Mouse (Mus musculus): ENCODE measurements around the gene Olfr576. TPM values are rescaled to one million over a fixed set of nuclear protein-coding genes. Genes with fewer than 3 reads are reported as not detected.

The Olfr576 gene
- polyA plus RNA-seq, 1 experiment from 2014 or later: not detected

DNA sequence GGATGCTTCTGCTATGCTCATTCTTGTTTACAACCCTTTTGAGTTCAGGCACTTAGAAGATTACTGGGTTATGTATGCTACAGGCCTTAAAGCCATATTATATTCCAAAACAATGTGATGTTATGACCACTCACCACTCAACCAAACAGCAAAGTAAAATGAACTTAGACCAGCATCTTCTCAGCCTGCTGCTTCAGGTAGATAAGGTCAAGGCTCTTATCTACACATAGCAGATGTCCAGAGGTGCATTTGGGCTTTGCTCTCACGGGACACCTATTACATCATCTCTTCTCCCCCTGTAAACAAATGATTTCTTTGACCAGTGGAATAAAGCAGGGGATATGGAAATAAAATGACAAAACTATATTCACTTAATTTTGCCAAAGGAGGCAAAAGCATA lies 3.9 kb upstream of the Olfr576 start, which contains the start of gene Olfr575:
Olfr575 (minus strand) TSS at position 183 of the 400 bp plus-strand sequence.
- no peak within 1 kb of the TSS for H3K9ac ChIP-seq
- H3K4me1 ChIP-seq: no peaks in the 10 kb centered on the region
- no peaks in the 10 kb centered on the region for H3K27me3 ChIP-seq
- no peaks in the 10 kb centered on the region for H3K36me3 ChIP-seq (ENCODE audit: poor library complexity, severe bottlenecking)
- 78% methylated on average over 1 of the region's 1 CpGs for WGBS
- no peak within 1 kb of the TSS for H3K27ac ChIP-seq
- no peak within 1 kb of the TSS for H3K4me3 ChIP-seq
- H3K4me2 ChIP-seq: no peak within 1 kb of the TSS
- H3K9me3 ChIP-seq (replicated peaks): no peaks in the 10 kb centered on the region
- ATAC-seq: no peak

DNA sequence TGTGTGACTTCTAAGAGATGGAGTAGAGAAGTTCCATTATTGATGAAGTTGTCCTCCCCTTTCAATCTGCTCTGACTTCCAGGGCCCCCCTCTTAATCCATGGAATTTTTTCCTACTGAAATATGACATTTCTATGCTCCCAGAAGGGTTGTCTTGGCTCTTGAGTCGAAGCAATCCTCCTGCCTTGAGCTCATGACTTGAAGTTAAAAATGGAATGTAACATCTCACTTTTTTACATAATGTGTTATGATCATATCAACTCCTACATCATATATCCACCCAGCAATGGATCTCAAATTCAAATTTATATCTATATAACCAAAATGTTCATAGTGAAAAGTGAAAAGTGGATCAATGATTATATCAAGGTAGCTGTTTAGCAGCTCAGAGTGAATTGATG lies 11.9 kb downstream of the Olfr576 start:
- Histone ChIP-seq H3K9me3 (replicated peaks) (no peaks in the 10 kb centered on the region), H3K4me1 (no peaks in the 10 kb centered on the region), H3K27me3 (no peaks in the 10 kb centered on the region), H3K9ac (no peak overlapping the region), H3K4me2 (no peak overlapping the region), H3K27ac (no peak overlapping the region), H3K36me3 (ENCODE audit: poor library complexity, severe bottlenecking) (no peaks in the 10 kb centered on the region), H3K4me3 (no peak overlapping the region)
- 48% methylated on average over 1 of the region's 1 CpGs for WGBS
- ATAC-seq: no peak

- H3K36me3 ChIP-seq (ENCODE audit: poor library complexity, severe bottlenecking): no peaks in the 10 kb centered on the region
- 92% methylated on average over 2 of the region's 2 CpGs for WGBS
- ATAC-seq: no peak
- H3K27me3 ChIP-seq: no peaks in the 10 kb centered on the region
- H3K4me1 ChIP-seq: no peaks in the 10 kb centered on the region
- no peak within 1 kb of the TSS for H3K27ac ChIP-seq
- H3K9ac ChIP-seq: no peak within 1 kb of the TSS
- H3K4me3 ChIP-seq: no peak within 1 kb of the TSS
- no peaks in the 10 kb centered on the region for H3K9me3 ChIP-seq (replicated peaks)
- no peak within 1 kb of the TSS for H3K4me2 ChIP-seq
Observed at GRCm38 (mm10) chr7:102975843-102976242, 13.4 kb downstream of the Olfr576 start, which contains the start of gene Olfr577. TSS of gene Olfr577 (minus strand) at chr7:102975943.

GRCm38 (mm10) chr7:102989224-102989623 lies 26.8 kb downstream of the Olfr576 start, which contains the start of gene Olfr578:
TSS of gene Olfr578 (minus strand) at chr7:102989324.
- H3K4me1 ChIP-seq: no peaks in the 10 kb centered on the region
- no peak within 1 kb of the TSS for H3K4me3 ChIP-seq
- H3K27ac ChIP-seq: no peak within 1 kb of the TSS
- no peaks in the 10 kb centered on the region for H3K27me3 ChIP-seq
- no peaks in the 10 kb centered on the region for H3K9me3 ChIP-seq (replicated peaks)
- H3K9ac ChIP-seq: no peak within 1 kb of the TSS
- WGBS: 78% methylated on average over 3 of the region's 3 CpGs
- H3K4me2 ChIP-seq: no peak within 1 kb of the TSS
- ATAC-seq: no peak
- H3K36me3 ChIP-seq (ENCODE audit: poor library complexity, severe bottlenecking): no peaks in the 10 kb centered on the region

Other genes with a start within 250 kb of the Olfr576 start
- gene Olfr33, start 243.6 kb upstream of the Olfr576 start, polyA plus RNA-seq (2015; fragmentation: Nextera tagmentation; extraction: Ambion mirVana): not detected in 2 replicates
- gene Olfr559, start 235.2 kb upstream of the Olfr576 start, polyA plus RNA-seq (2015; fragmentation: Nextera tagmentation; extraction: Ambion mirVana): not detected in 2 replicates
- not detected in 2 replicates for gene Olfr560, start 203.3 kb upstream of the Olfr576 start, polyA plus RNA-seq (2015; fragmentation: Nextera tagmentation; extraction: Ambion mirVana)
- gene Olfr78, start 203.2 kb upstream of the Olfr576 start, polyA plus RNA-seq (2015; fragmentation: Nextera tagmentation; extraction: Ambion mirVana): not detected in 2 replicates
- not detected in 2 replicates for gene Olfr561, start 191.4 kb upstream of the Olfr576 start, polyA plus RNA-seq (2015; fragmentation: Nextera tagmentation; extraction: Ambion mirVana)
- not detected in 2 replicates for gene Olfr564, start 159.2 kb upstream of the Olfr576 start, polyA plus RNA-seq (2015; fragmentation: Nextera tagmentation; extraction: Ambion mirVana)
- not detected in 2 replicates for gene Olfr566, start 103.9 kb upstream of the Olfr576 start, polyA plus RNA-seq (2015; fragmentation: Nextera tagmentation; extraction: Ambion mirVana)
- gene Olfr568, start 85.5 kb upstream of the Olfr576 start, polyA plus RNA-seq (2015; fragmentation: Nextera tagmentation; extraction: Ambion mirVana): not detected in 2 replicates
- not detected in 2 replicates for gene Olfr569, start 71.8 kb upstream of the Olfr576 start, polyA plus RNA-seq (2015; fragmentation: Nextera tagmentation; extraction: Ambion mirVana)
- gene Olfr570, start 68.1 kb upstream of the Olfr576 start, polyA plus RNA-seq (2015; fragmentation: Nextera tagmentation; extraction: Ambion mirVana): not detected in 2 replicates
- not detected in 2 replicates for gene Olfr571, start 45.1 kb upstream of the Olfr576 start, polyA plus RNA-seq (2015; fragmentation: Nextera tagmentation; extraction: Ambion mirVana)
- not detected in 2 replicates for gene Olfr572, start 38.3 kb upstream of the Olfr576 start, polyA plus RNA-seq (2015; fragmentation: Nextera tagmentation; extraction: Ambion mirVana)
- not detected in 2 replicates for gene Olfr573-ps1, start 20.1 kb upstream of the Olfr576 start, polyA plus RNA-seq (2015; fragmentation: Nextera tagmentation; extraction: Ambion mirVana)
- gene Olfr574, start 14.2 kb upstream of the Olfr576 start, polyA plus RNA-seq (2015; fragmentation: Nextera tagmentation; extraction: Ambion mirVana): not detected in 2 replicates
- gene Olfr575, start 3.9 kb upstream of the Olfr576 start, polyA plus RNA-seq (2015; fragmentation: Nextera tagmentation; extraction: Ambion mirVana): not detected in 2 replicates
- not detected in 2 replicates for gene Olfr577, start 13.3 kb downstream of the Olfr576 start, polyA plus RNA-seq (2015; fragmentation: Nextera tagmentation; extraction: Ambion mirVana)
- not detected in 2 replicates for gene Olfr578, start 26.7 kb downstream of the Olfr576 start, polyA plus RNA-seq (2015; fragmentation: Nextera tagmentation; extraction: Ambion mirVana)
- gene Olfr582, start 75.4 kb downstream of the Olfr576 start, polyA plus RNA-seq (2015; fragmentation: Nextera tagmentation; extraction: Ambion mirVana): not detected in 2 replicates
- not detected in 2 replicates for gene Olfr583, start 88.6 kb downstream of the Olfr576 start, polyA plus RNA-seq (2015; fragmentation: Nextera tagmentation; extraction: Ambion mirVana)
- gene Olfr584, start 119.2 kb downstream of the Olfr576 start, polyA plus RNA-seq (2015; fragmentation: Nextera tagmentation; extraction: Ambion mirVana): not detected in 2 replicates
- gene Olfr585, start 135.1 kb downstream of the Olfr576 start, polyA plus RNA-seq (2015; fragmentation: Nextera tagmentation; extraction: Ambion mirVana): not detected in 2 replicates
- not detected in 2 replicates for gene Olfr586, start 163.0 kb downstream of the Olfr576 start, polyA plus RNA-seq (2015; fragmentation: Nextera tagmentation; extraction: Ambion mirVana)
- not detected in 2 replicates for gene Olfr588-ps1, start 178.2 kb downstream of the Olfr576 start, polyA plus RNA-seq (2015; fragmentation: Nextera tagmentation; extraction: Ambion mirVana)
- not detected in 2 replicates for gene Olfr589, start 193.7 kb downstream of the Olfr576 start, polyA plus RNA-seq (2015; fragmentation: Nextera tagmentation; extraction: Ambion mirVana)
- not detected in 2 replicates for gene Olfr591, start 215.7 kb downstream of the Olfr576 start, polyA plus RNA-seq (2015; fragmentation: Nextera tagmentation; extraction: Ambion mirVana)
- not detected in 2 replicates for gene Olfr592, start 222.1 kb downstream of the Olfr576 start, polyA plus RNA-seq (2015; fragmentation: Nextera tagmentation; extraction: Ambion mirVana)
- gene Olfr593, start 249.2 kb downstream of the Olfr576 start, polyA plus RNA-seq (2015; fragmentation: Nextera tagmentation; extraction: Ambion mirVana): not detected in 2 replicates